Mouse (Mus musculus) forebrain, embryonic 12.5 days (tissue): Measurements from ENCODE around the gene Ssr4. TPM values are rescaled to one million over a fixed set of nuclear protein-coding genes. Genes with fewer than 3 reads are reported as not detected.

ENCODE experiments used
- ATAC-seq: fragments of 200-750 bp; cut with Nextera tagmentation; 2 replicates; pipeline ENCODE4 v1.8.0; 2017; ENCODE audit warnings: moderate TSS enrichment; ENCODE audit not compliant: low FRiP score
- H3K27ac ChIP-seq: fragments of 300-500 bp; sonication (generic); 2 replicates; pipeline ENCODE4 v1.5.1; 2016; ENCODE audit warnings: mild to moderate bottlenecking
- H3K27me3 ChIP-seq: fragments of 300-500 bp; sonication (generic); 2 replicates; pipeline ENCODE4 v1.6.1; 2016; ENCODE audit warnings: mild to moderate bottlenecking
- H3K36me3 ChIP-seq: fragments of 300-500 bp; sonication (generic); replicated peaks from 2 replicates; pipeline ENCODE4 v1.6.1; 2016; ENCODE audit warnings: mild to moderate bottlenecking
- H3K4me1 ChIP-seq: fragments of 300-500 bp; sonication (generic); 2 replicates; pipeline ENCODE4 v1.6.1; 2016
- H3K4me2 ChIP-seq: fragments of 300-500 bp; sonication (generic); 2 replicates; pipeline ENCODE4 v1.6.1; 2016; ENCODE audit warnings: mild to moderate bottlenecking, moderate library complexity
- H3K4me3 ChIP-seq: fragments of 300-500 bp; sonication (generic); replicated peaks from 2 replicates; pipeline ENCODE4 v1.5.1; 2016; ENCODE audit warnings: mild to moderate bottlenecking
- H3K9ac ChIP-seq: fragments of 300-500 bp; sonication (generic); 2 replicates; pipeline ENCODE4 v1.6.1; 2016; ENCODE audit warnings: mild to moderate bottlenecking
- H3K9me3 ChIP-seq: fragments of 300-500 bp; sonication (generic); 2 replicates; pipeline ENCODE4 v1.6.1; 2016
- WGBS: fragments of 180-500 bp; shearing (Covaris S2); methylation state at CpG from one replicate; pipeline ENCODE4 v1.1.7; 2016; 5-methylcytosine and 5-hydroxymethylcytosine counted together
- polyA plus RNA-seq: library from polyadenylated mRNA; unstranded; fragments of >200 nt; fragmentation: Nextera tagmentation; extraction: Ambion mirVana; gene quantifications from 2 replicates; pipeline ENCODE4 v1.2.1, GENCODE M21; 2016

The Ssr4 gene
- polyA plus RNA-seq, 1 experiment from 2014 or later: 117 TPM

GRCm38 (mm10) chrX:73774802-73775483 lies 11.9 kb upstream of the Ssr4 start:
- no peaks in the 10 kb centered on the region for H3K4me1 ChIP-seq
- H3K9me3 ChIP-seq: no peaks in the 10 kb centered on the region
- 70% methylated on average over 10 of the region's 10 CpGs for WGBS
- H3K4me3 ChIP-seq: no peak overlapping the region
- peaks cover 7% of the 10 kb centered on the region; the same call in 1 of the 2 replicates for H3K27me3 ChIP-seq
- no peak overlapping the region for H3K27ac ChIP-seq
- peaks cover 28% of the 10 kb centered on the region for H3K36me3 ChIP-seq
- H3K9ac ChIP-seq: no peak overlapping the region
- 0 out of 2 replicates have a peak, but pooled peaks have one; percentile 30 for ATAC-seq
- H3K4me2 ChIP-seq: no peak overlapping the region

GRCm38 (mm10) chrX:73782227-73782626 lies 4.6 kb upstream of the Ssr4 start:
- Histone ChIP-seq H3K4me1 (peaks cover 12% of the 10 kb centered on the region), H3K9me3 (no peaks in the 10 kb centered on the region), H3K9ac (no peak overlapping the region), H3K4me2 (no peak overlapping the region), H3K27me3 (no peaks in the 10 kb centered on the region), H3K27ac (no peak overlapping the region), H3K36me3 (peaks cover 41% of the 10 kb centered on the region), H3K4me3 (no peak overlapping the region)
- no peak for ATAC-seq
- WGBS: 92% methylated on average over 3 of the region's 3 CpGs

- ATAC-seq: no peak
- no peaks in the 10 kb centered on the region for H3K27me3 ChIP-seq
- H3K4me1 ChIP-seq: peaks cover 21% of the 10 kb centered on the region
- peaks cover 23% of the 10 kb centered on the region for H3K36me3 ChIP-seq
- H3K4me2 ChIP-seq: peak overlapping the region; percentile 62
- no peaks in the 10 kb centered on the region for H3K9me3 ChIP-seq
- peak overlapping the region; percentile 54 for H3K4me3 ChIP-seq
- H3K27ac ChIP-seq: peak overlapping the region; percentile 86; the same call in 1 of the 2 replicates
- peak overlapping the region; percentile 64 for H3K9ac ChIP-seq
Observed at GRCm38 (mm10) chrX:73785666-73786065, 1.2 kb upstream of the Ssr4 start.

GRCm38 (mm10) chrX:73787225-73787558 lies 364 bp downstream of the Ssr4 start:
- H3K4me1 ChIP-seq: peaks cover 21% of the 10 kb centered on the region
- H3K27ac ChIP-seq: peak overlapping the region; percentile 76
- no peaks in the 10 kb centered on the region for H3K27me3 ChIP-seq
- peaks cover 13% of the 10 kb centered on the region for H3K36me3 ChIP-seq
- 23% methylated on average over 20 of the region's 22 CpGs for WGBS
- H3K4me2 ChIP-seq: peak overlapping the region; percentile 61
- H3K9ac ChIP-seq: peak overlapping the region; percentile 67
- H3K4me3 ChIP-seq: peak overlapping the region; percentile 54
- ATAC-seq: peak; percentile 58
- no peaks in the 10 kb centered on the region for H3K9me3 ChIP-seq

GRCm38 (mm10) chrX:73788501-73788900 lies 1.7 kb downstream of the Ssr4 start:
- peak overlapping the region; percentile 61; the same call in 1 of the 2 replicates for H3K4me2 ChIP-seq
- WGBS: 89% methylated on average over 1 of the region's 1 CpGs

GRCm38 (mm10) chrX:73793039-73793438 lies 6.2 kb downstream of the Ssr4 start:
- no peak overlapping the region for H3K27ac ChIP-seq
- no peaks in the 10 kb centered on the region for H3K27me3 ChIP-seq
- no peaks in the 10 kb centered on the region for H3K9me3 ChIP-seq
- no peak for ATAC-seq
- peaks cover 6% of the 10 kb centered on the region for H3K4me1 ChIP-seq
- H3K36me3 ChIP-seq: peaks cover 26% of the 10 kb centered on the region
- no peak overlapping the region for H3K9ac ChIP-seq
- no peak overlapping the region for H3K4me2 ChIP-seq
- no peak overlapping the region for H3K4me3 ChIP-seq

More at GRCm38 (mm10) chrX:73788501-73788900, 1.7 kb downstream of the Ssr4 start:
- H3K9ac ChIP-seq: no peak overlapping the region
- H3K27ac ChIP-seq: no peak overlapping the region
- peaks cover 13% of the 10 kb centered on the region; the same call in 1 of the 2 replicates for H3K36me3 ChIP-seq
- H3K9me3 ChIP-seq: no peaks in the 10 kb centered on the region
- no peaks in the 10 kb centered on the region for H3K27me3 ChIP-seq
- ATAC-seq: no peak
- no peak overlapping the region for H3K4me3 ChIP-seq
- peaks cover 21% of the 10 kb centered on the region for H3K4me1 ChIP-seq

GRCm38 (mm10) chrX:73793505-73793904 lies 6.7 kb downstream of the Ssr4 start:
- Histone ChIP-seq H3K9me3 (no peaks in the 10 kb centered on the region), H3K27ac (peak overlapping the region; percentile 31; the same call in 1 of the 2 replicates), H3K36me3 (peaks cover 26% of the 10 kb centered on the region), H3K4me3 (no peak overlapping the region), H3K4me1 (peaks cover 1% of the 10 kb centered on the region), H3K27me3 (no peaks in the 10 kb centered on the region), H3K9ac (no peak overlapping the region), H3K4me2 (no peak overlapping the region)
- no peak for ATAC-seq
- WGBS: 22% methylated on average over 1 of the region's 1 CpGs

GRCm38 (mm10) chrX:73797511-73797910 lies 10.7 kb downstream of the Ssr4 start:
- peaks cover 13% of the 10 kb centered on the region; the same call in 1 of the 2 replicates for H3K36me3 ChIP-seq
- no peak overlapping the region for H3K4me3 ChIP-seq
- H3K9me3 ChIP-seq: no peaks in the 10 kb centered on the region
- no peak for ATAC-seq
- 85% methylated on average over 2 of the region's 2 CpGs for WGBS
- no peaks in the 10 kb centered on the region for H3K27me3 ChIP-seq
- H3K27ac ChIP-seq: no peak overlapping the region
- no peaks in the 10 kb centered on the region for H3K4me1 ChIP-seq
- no peak overlapping the region for H3K9ac ChIP-seq
- no peak overlapping the region for H3K4me2 ChIP-seq

- WGBS: 51% methylated on average over 9 of the region's 9 CpGs
Observed at GRCm38 (mm10) chrX:73798502-73798901, 11.7 kb downstream of the Ssr4 start.

GRCm38 (mm10) chrX:73805814-73806213 lies 19.0 kb downstream of the Ssr4 start:
- Histone ChIP-seq H3K4me2 (no peak overlapping the region), H3K27ac (no peak overlapping the region), H3K9ac (no peak overlapping the region), H3K9me3 (no peaks in the 10 kb centered on the region), H3K4me3 (no peak overlapping the region), H3K4me1 (peaks cover 9% of the 10 kb centered on the region), H3K36me3 (no peaks in the 10 kb centered on the region), H3K27me3 (no peaks in the 10 kb centered on the region)
- ATAC-seq: peak; percentile 49; the same call in 1 of the 2 replicates
- 69% methylated on average over 1 of the region's 1 CpGs for WGBS

More at GRCm38 (mm10) chrX:73798502-73798901, 11.7 kb downstream of the Ssr4 start:
- no peak overlapping the region for H3K9ac ChIP-seq
- H3K4me1 ChIP-seq: no peaks in the 10 kb centered on the region
- peak; percentile 77 for ATAC-seq
- H3K9me3 ChIP-seq: no peaks in the 10 kb centered on the region
- no peak overlapping the region for H3K4me3 ChIP-seq
- H3K36me3 ChIP-seq: peaks cover 13% of the 10 kb centered on the region; the same call in 1 of the 2 replicates
- H3K4me2 ChIP-seq: no peak overlapping the region
- no peak overlapping the region for H3K27ac ChIP-seq
- no peaks in the 10 kb centered on the region for H3K27me3 ChIP-seq

- Histone ChIP-seq H3K27me3 (no peaks in the 10 kb centered on the region), H3K9ac (peak overlapping the region; percentile 44), H3K9me3 (no peaks in the 10 kb centered on the region), H3K36me3 (no peaks in the 10 kb centered on the region), H3K27ac (peak overlapping the region; percentile 53; the same call in 1 of the 2 replicates), H3K4me1 (0 out of 2 replicates have a peak, but pooled peaks cover 3% of the 10 kb centered on the region), H3K4me3 (peak overlapping the region; percentile 25), H3K4me2 (peak overlapping the region; percentile 45)
- 24% methylated on average over 11 of the region's 14 CpGs for WGBS
- peak; percentile 89 for ATAC-seq
Observed at GRCm38 (mm10) chrX:73815072-73815471, 28.2 kb downstream of the Ssr4 start.

- no peak overlapping the region for H3K9ac ChIP-seq
- H3K4me1 ChIP-seq: 0 out of 2 replicates have a peak, but pooled peaks cover 3% of the 10 kb centered on the region
- no peak overlapping the region for H3K4me3 ChIP-seq
- H3K36me3 ChIP-seq: no peaks in the 10 kb centered on the region
- ATAC-seq: no peak
- WGBS: 54% methylated on average over 3 of the region's 3 CpGs
- no peaks in the 10 kb centered on the region for H3K9me3 ChIP-seq
- H3K27me3 ChIP-seq: no peaks in the 10 kb centered on the region
- H3K4me2 ChIP-seq: no peak overlapping the region
- no peak overlapping the region for H3K27ac ChIP-seq
Observed at GRCm38 (mm10) chrX:73816596-73817314, 29.9 kb downstream of the Ssr4 start.
